Mouse (Mus musculus) kidney, adult 18-20 months (tissue): ENCODE measurements around the gene Stt3b.

Experiments
- DNase-seq: peaks from one replicate; pipeline ENCODE4 v3.0.0; 2021

Gene Stt3b

GRCm38 (mm10) chr9:115260464-115260863 lies 49.8 kb downstream of the Stt3b start:
- DNase-seq = no peak

- DNase-seq = no peak
These were observed 50.4 kb downstream of the Stt3b start for GRCm38 (mm10) chr9:115259866-115260265.

GRCm38 (mm10) chr9:115257733-115258286 lies 52.4 kb downstream of the Stt3b start:
- no peak for DNase-seq

- no peak for DNase-seq
These were observed 61.1 kb downstream of the Stt3b start for GRCm38 (mm10) chr9:115249145-115249544.

GRCm38 (mm10) chr9:115245092-115245491 lies 65.1 kb downstream of the Stt3b start:
- no peak for DNase-seq

GRCm38 (mm10) chr9:115243630-115244029 lies 66.6 kb downstream of the Stt3b start:
- DNase-seq = no peak

- DNase-seq = no peak
These were observed 70.4 kb downstream of the Stt3b start for GRCm38 (mm10) chr9:115239861-115240260.

- DNase-seq = no peak
These were observed 72.3 kb downstream of the Stt3b start for GRCm38 (mm10) chr9:115237943-115238342.

GRCm38 (mm10) chr9:115236352-115236841 lies 73.8 kb downstream of the Stt3b start:
- peak; percentile 57 for DNase-seq

- no peak for DNase-seq
These were observed 75.7 kb downstream of the Stt3b start for GRCm38 (mm10) chr9:115234561-115234960.

GRCm38 (mm10) chr9:115233721-115234120 lies 76.5 kb downstream of the Stt3b start:
- DNase-seq = no peak

GRCm38 (mm10) chr9:115231476-115231875 lies 78.7 kb downstream of the Stt3b start:
- no peak for DNase-seq

GRCm38 (mm10) chr9:115230141-115230540 lies 80.1 kb downstream of the Stt3b start:
- no peak for DNase-seq

- no peak for DNase-seq
These were observed 80.5 kb downstream of the Stt3b start for GRCm38 (mm10) chr9:115229676-115230075.

GRCm38 (mm10) chr9:115229145-115229544 lies 81.1 kb downstream of the Stt3b start:
- DNase-seq = no peak

GRCm38 (mm10) chr9:115224744-115225354 lies 85.4 kb downstream of the Stt3b start:
- no peak for DNase-seq

GRCm38 (mm10) chr9:115221265-115221664 lies 89.0 kb downstream of the Stt3b start:
- no peak for DNase-seq

- no peak for DNase-seq
These were observed 89.8 kb downstream of the Stt3b start for GRCm38 (mm10) chr9:115220466-115220865.

- DNase-seq = no peak
These were observed 92.2 kb downstream of the Stt3b start for GRCm38 (mm10) chr9:115217984-115218383.

GRCm38 (mm10) chr9:115215830-115216701 lies 94.2 kb downstream of the Stt3b start:
- DNase-seq = peak; percentile 15

- DNase-seq = no peak
These were observed 95.3 kb downstream of the Stt3b start for GRCm38 (mm10) chr9:115214572-115215571.

- no peak for DNase-seq
These were observed 96.4 kb downstream of the Stt3b start for GRCm38 (mm10) chr9:115213755-115214264.
